Mouse (Mus musculus) cerebellum, adult 8-10 months (tissue): ENCODE measurements at regions not wholly inside any gene's neighbourhood (a gene's known extent, or its start where the extent isn't known, plus 50 kb on each side); places are given as distances from the start of the nearest gene placed in this dataset.

Source experiments
- DNase-seq: peaks from one replicate; pipeline ENCODE4 v3.0.0; 2022

GRCm38 (mm10) chr11:112303091-112303490, 478.9 kb upstream of the Sox9 start:
- DNase-seq: no peak

- no peak for DNase-seq
These were observed 456.2 kb upstream of the Sox9 start for GRCm38 (mm10) chr11:112325850-112326249.

- DNase-seq: no peak
These were observed 454.4 kb upstream of the Sox9 start for GRCm38 (mm10) chr11:112327606-112328005.

- no peak for DNase-seq
These were observed 436.9 kb upstream of the Sox9 start for GRCm38 (mm10) chr11:112345133-112345532.

- no peak for DNase-seq
These were observed 436.4 kb upstream of the Sox9 start for GRCm38 (mm10) chr11:112345586-112345985.

- DNase-seq: no peak
These were observed 435.9 kb upstream of the Sox9 start for GRCm38 (mm10) chr11:112346089-112346488.

- no peak for DNase-seq
These were observed 435.5 kb upstream of the Sox9 start for GRCm38 (mm10) chr11:112346532-112346931.

GRCm38 (mm10) chr11:112355311-112355710, 426.7 kb upstream of the Sox9 start:
- DNase-seq: no peak

GRCm38 (mm10) chr11:112366715-112367114, 415.3 kb upstream of the Sox9 start:
- DNase-seq: no peak

GRCm38 (mm10) chr11:112370941-112371340, 411.1 kb upstream of the Sox9 start:
- no peak for DNase-seq

- no peak for DNase-seq
These were observed 382.0 kb upstream of the Sox9 start for GRCm38 (mm10) chr11:112400069-112400468.

- no peak for DNase-seq
These were observed 374.3 kb upstream of the Sox9 start for GRCm38 (mm10) chr11:112407681-112408080.

GRCm38 (mm10) chr11:112412434-112412833, 369.6 kb upstream of the Sox9 start:
- DNase-seq: no peak

GRCm38 (mm10) chr11:112442639-112443038, 339.4 kb upstream of the Sox9 start:
- no peak for DNase-seq

GRCm38 (mm10) chr11:112443890-112444289, 338.1 kb upstream of the Sox9 start:
- DNase-seq: no peak

GRCm38 (mm10) chr11:112449632-112450031, 332.4 kb upstream of the Sox9 start:
- no peak for DNase-seq

- DNase-seq: no peak
These were observed 331.8 kb upstream of the Sox9 start for GRCm38 (mm10) chr11:112450227-112450626.

GRCm38 (mm10) chr11:112458075-112458474, 323.9 kb upstream of the Sox9 start:
- no peak for DNase-seq

GRCm38 (mm10) chr11:112463121-112463520, 318.9 kb upstream of the Sox9 start:
- no peak for DNase-seq

GRCm38 (mm10) chr11:112464386-112464785, 317.6 kb upstream of the Sox9 start:
- no peak for DNase-seq

- no peak for DNase-seq
These were observed 311.7 kb upstream of the Sox9 start for GRCm38 (mm10) chr11:112470336-112470735.

- no peak for DNase-seq
These were observed 308.8 kb upstream of the Sox9 start for GRCm38 (mm10) chr11:112473237-112473636.

- DNase-seq: no peak
These were observed 308.3 kb upstream of the Sox9 start for GRCm38 (mm10) chr11:112473681-112474080.

- DNase-seq: no peak
These were observed 301.7 kb upstream of the Sox9 start for GRCm38 (mm10) chr11:112480360-112480759.

GRCm38 (mm10) chr11:112501781-112502180, 280.2 kb upstream of the Sox9 start:
- DNase-seq: no peak

- no peak for DNase-seq
These were observed 262.9 kb upstream of the Sox9 start for GRCm38 (mm10) chr11:112519076-112519475.
